Mouse (Mus musculus): ENCODE data around the gene Oaz2. TPM values are rescaled to one million over a fixed set of nuclear protein-coding genes. Genes with fewer than 3 reads are reported as not detected.

Gene Oaz2
- polyA plus RNA-seq, 1 experiment: 31.8 TPM

GRCm38 (mm10) chr9:65671431-65671931 lies 3.7 kb downstream of the Oaz2 start:
- no peak overlapping the region for H3K4me3 ChIP-seq (replicated peaks)
- H3K27me3 ChIP-seq (replicated peaks): no peaks in the 10 kb centered on the region
- TF ChIP-seq GATA1 (IDR thresholded peaks at IDR 0.05; ENCODE audit: borderline replicate concordance, low read length) (no peak), FLI1 (IDR thresholded peaks at IDR 0.05; ENCODE audit: low read length) (no peak)
- H3K4me1 ChIP-seq: peaks cover 50% of the 10 kb centered on the region
- H3K36me3 ChIP-seq (replicated peaks; ENCODE audit: low read length): peaks cover 73% of the 10 kb centered on the region
- no peaks in the 10 kb centered on the region for H3K9me3 ChIP-seq

DNA sequence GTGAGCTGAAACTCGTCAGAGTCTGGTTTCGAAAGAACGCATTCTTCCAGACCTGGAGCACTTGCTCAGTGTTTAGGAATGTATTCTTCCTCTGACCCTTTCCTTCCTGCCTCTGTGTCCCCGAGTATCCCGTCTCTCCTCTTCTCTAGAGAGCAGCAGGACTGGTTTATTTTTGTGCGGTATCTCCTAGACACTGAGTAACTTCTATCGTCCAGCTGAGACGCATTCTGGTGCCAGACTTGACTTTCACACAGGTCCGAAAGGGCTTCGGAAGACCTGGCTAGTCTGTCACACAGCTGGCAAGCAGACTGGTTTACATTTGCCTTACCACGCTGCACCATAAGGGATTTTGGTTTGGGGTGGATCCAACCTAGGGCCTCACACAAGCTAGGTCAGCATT lies 5.2 kb downstream of the Oaz2 start:
- no peak for TF ChIP-seq FLI1 (IDR thresholded peaks at IDR 0.05; ENCODE audit: low read length)
- no peak for TF ChIP-seq GATA1 (IDR thresholded peaks at IDR 0.05; ENCODE audit: borderline replicate concordance, low read length)
- H3K4me1 ChIP-seq: peaks cover 63% of the 10 kb centered on the region
- no peaks in the 10 kb centered on the region for H3K9me3 ChIP-seq
- peaks cover 63% of the 10 kb centered on the region for H3K36me3 ChIP-seq (replicated peaks; ENCODE audit: low read length)
- H3K27me3 ChIP-seq (replicated peaks): no peaks in the 10 kb centered on the region
- H3K4me3 ChIP-seq (replicated peaks): no peak overlapping the region

GRCm38 (mm10) chr9:65675461-65676357 lies 7.9 kb downstream of the Oaz2 start:
- Histone ChIP-seq H3K36me3 (replicated peaks; ENCODE audit: low read length) (peaks cover 67% of the 10 kb centered on the region), H3K4me1 (peaks cover 81% of the 10 kb centered on the region), H3K27me3 (replicated peaks) (no peaks in the 10 kb centered on the region), H3K4me3 (replicated peaks) (peak overlapping the region; percentile 92), H3K9me3 (no peaks in the 10 kb centered on the region)
- TF ChIP-seq GATA1 (IDR thresholded peaks at IDR 0.05; ENCODE audit: borderline replicate concordance, low read length): no peak
- TF ChIP-seq FLI1 (IDR thresholded peaks at IDR 0.05; ENCODE audit: low read length): no peak

- no peak for TF ChIP-seq FLI1 (IDR thresholded peaks at IDR 0.05; ENCODE audit: low read length)
- no peak for TF ChIP-seq GATA1 (IDR thresholded peaks at IDR 0.05; ENCODE audit: borderline replicate concordance, low read length)
- peaks cover 83% of the 10 kb centered on the region for H3K4me1 ChIP-seq
These were observed 8.7 kb downstream of the Oaz2 start for GRCm38 (mm10) chr9:65676358-65677118.

DNA sequence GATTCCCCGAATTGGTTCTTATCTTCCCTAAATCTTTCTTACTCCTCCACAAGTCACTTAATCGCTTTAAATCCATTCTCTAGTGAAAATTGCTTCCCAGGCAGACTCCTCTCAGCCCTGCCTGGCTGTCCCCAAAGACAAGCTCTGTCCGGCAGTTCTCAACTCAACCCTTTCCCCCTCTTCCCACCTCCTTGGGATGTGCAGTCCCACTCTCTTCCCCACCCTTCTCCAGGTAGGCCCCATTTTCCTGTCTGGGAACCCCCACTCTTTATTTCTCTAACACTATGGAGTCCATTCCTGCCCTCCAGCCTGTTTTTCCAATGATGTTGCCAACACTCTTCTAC lies 9.3 kb downstream of the Oaz2 start:
- H3K36me3 ChIP-seq (replicated peaks; ENCODE audit: low read length): peaks cover 68% of the 10 kb centered on the region
- H3K9me3 ChIP-seq: no peaks in the 10 kb centered on the region
- no peaks in the 10 kb centered on the region for H3K27me3 ChIP-seq (replicated peaks)
- H3K4me3 ChIP-seq (replicated peaks): peak overlapping the region; percentile 92
- peaks cover 80% of the 10 kb centered on the region for H3K4me1 ChIP-seq
- TF ChIP-seq FLI1 (IDR thresholded peaks at IDR 0.05; ENCODE audit: low read length): no peak
- no peak for TF ChIP-seq GATA1 (IDR thresholded peaks at IDR 0.05; ENCODE audit: borderline replicate concordance, low read length)

More at GRCm38 (mm10) chr9:65676358-65677118, 8.7 kb downstream of the Oaz2 start:
- Histone ChIP-seq H3K9me3 (no peaks in the 10 kb centered on the region), H3K27me3 (replicated peaks) (no peaks in the 10 kb centered on the region), H3K36me3 (replicated peaks; ENCODE audit: low read length) (peaks cover 71% of the 10 kb centered on the region), H3K4me3 (replicated peaks) (peak overlapping the region; percentile 92)

- no peak overlapping the region for H3K4me3 ChIP-seq (replicated peaks)
These were observed 11.5 kb downstream of the Oaz2 start for GRCm38 (mm10) chr9:65679181-65679761.

GRCm38 (mm10) chr9:65680938-65681633 lies 13.3 kb downstream of the Oaz2 start:
- Histone ChIP-seq H3K9me3 (no peaks in the 10 kb centered on the region), H3K4me1 (peaks cover 66% of the 10 kb centered on the region), H3K36me3 (replicated peaks; ENCODE audit: low read length) (peaks cover 70% of the 10 kb centered on the region), H3K27me3 (replicated peaks) (no peaks in the 10 kb centered on the region), H3K4me3 (replicated peaks) (no peak overlapping the region)
- TF ChIP-seq GATA1 (IDR thresholded peaks at IDR 0.05; ENCODE audit: borderline replicate concordance, low read length): no peak
- no peak for TF ChIP-seq FLI1 (IDR thresholded peaks at IDR 0.05; ENCODE audit: low read length)

More at GRCm38 (mm10) chr9:65679181-65679761, 11.5 kb downstream of the Oaz2 start:
- H3K4me1 ChIP-seq: peaks cover 78% of the 10 kb centered on the region
- H3K27me3 ChIP-seq (replicated peaks): no peaks in the 10 kb centered on the region
- TF ChIP-seq GATA1 (IDR thresholded peaks at IDR 0.05; ENCODE audit: borderline replicate concordance, low read length) (no peak), FLI1 (IDR thresholded peaks at IDR 0.05; ENCODE audit: low read length) (no peak)
- peaks cover 69% of the 10 kb centered on the region for H3K36me3 ChIP-seq (replicated peaks; ENCODE audit: low read length)
- H3K9me3 ChIP-seq: no peaks in the 10 kb centered on the region

DNA sequence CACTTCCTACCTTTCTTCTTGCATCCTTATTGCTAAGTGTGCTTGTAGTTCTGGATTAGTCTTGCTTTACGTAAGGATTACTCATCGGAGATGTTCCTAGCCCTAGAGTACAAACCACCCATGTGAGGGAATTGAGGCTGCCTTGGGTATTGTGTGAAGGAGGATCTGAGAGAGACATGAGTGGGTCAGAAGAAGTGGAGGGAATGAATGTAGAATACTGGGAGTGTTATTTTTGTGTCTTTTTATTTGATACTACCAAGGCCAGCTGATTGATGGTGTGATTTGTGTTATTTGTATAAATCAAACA lies 13.8 kb downstream of the Oaz2 start:
- no peaks in the 10 kb centered on the region for H3K9me3 ChIP-seq
- H3K27me3 ChIP-seq (replicated peaks): no peaks in the 10 kb centered on the region
- peaks cover 64% of the 10 kb centered on the region for H3K4me1 ChIP-seq
- H3K36me3 ChIP-seq (replicated peaks; ENCODE audit: low read length): peaks cover 75% of the 10 kb centered on the region
- no peak overlapping the region for H3K4me3 ChIP-seq (replicated peaks)
- TF ChIP-seq GATA1 (IDR thresholded peaks at IDR 0.05; ENCODE audit: borderline replicate concordance, low read length) (no peak), FLI1 (IDR thresholded peaks at IDR 0.05; ENCODE audit: low read length) (no peak)

DNA sequence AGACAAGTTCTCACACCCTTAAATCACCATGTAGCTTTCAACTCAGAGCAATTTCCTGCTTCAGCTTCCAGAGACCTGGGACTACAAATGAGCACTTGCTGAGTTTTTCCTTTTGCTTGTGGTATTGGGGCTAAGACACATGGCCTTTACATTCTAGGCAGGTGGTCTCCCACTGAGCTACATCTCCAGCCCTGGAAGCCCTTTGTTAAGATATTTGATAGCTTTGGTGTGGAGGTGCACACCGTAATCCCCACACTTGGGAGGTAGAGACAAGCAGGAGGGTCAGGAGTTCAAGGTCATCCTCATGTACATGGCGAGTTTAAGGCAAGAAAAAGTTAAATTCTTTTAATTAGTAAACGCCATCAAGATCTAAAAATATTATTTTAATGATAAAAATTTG lies 14.4 kb downstream of the Oaz2 start:
- Histone ChIP-seq H3K4me3 (replicated peaks) (no peak overlapping the region), H3K27me3 (replicated peaks) (no peaks in the 10 kb centered on the region), H3K36me3 (replicated peaks; ENCODE audit: low read length) (peaks cover 80% of the 10 kb centered on the region), H3K4me1 (peaks cover 59% of the 10 kb centered on the region), H3K9me3 (no peaks in the 10 kb centered on the region)
- TF ChIP-seq GATA1 (IDR thresholded peaks at IDR 0.05; ENCODE audit: borderline replicate concordance, low read length): no peak
- no peak for TF ChIP-seq FLI1 (IDR thresholded peaks at IDR 0.05; ENCODE audit: low read length)

Data from megakaryocyte, embryonic 14.5 days (primary cell).